Mouse (Mus musculus): ENCODE measurements around the gene Fam222a.
A peak's percentile ranks its signal among the peaks of the same experiment; 100 is the strongest.

The Fam222a gene

DNA sequence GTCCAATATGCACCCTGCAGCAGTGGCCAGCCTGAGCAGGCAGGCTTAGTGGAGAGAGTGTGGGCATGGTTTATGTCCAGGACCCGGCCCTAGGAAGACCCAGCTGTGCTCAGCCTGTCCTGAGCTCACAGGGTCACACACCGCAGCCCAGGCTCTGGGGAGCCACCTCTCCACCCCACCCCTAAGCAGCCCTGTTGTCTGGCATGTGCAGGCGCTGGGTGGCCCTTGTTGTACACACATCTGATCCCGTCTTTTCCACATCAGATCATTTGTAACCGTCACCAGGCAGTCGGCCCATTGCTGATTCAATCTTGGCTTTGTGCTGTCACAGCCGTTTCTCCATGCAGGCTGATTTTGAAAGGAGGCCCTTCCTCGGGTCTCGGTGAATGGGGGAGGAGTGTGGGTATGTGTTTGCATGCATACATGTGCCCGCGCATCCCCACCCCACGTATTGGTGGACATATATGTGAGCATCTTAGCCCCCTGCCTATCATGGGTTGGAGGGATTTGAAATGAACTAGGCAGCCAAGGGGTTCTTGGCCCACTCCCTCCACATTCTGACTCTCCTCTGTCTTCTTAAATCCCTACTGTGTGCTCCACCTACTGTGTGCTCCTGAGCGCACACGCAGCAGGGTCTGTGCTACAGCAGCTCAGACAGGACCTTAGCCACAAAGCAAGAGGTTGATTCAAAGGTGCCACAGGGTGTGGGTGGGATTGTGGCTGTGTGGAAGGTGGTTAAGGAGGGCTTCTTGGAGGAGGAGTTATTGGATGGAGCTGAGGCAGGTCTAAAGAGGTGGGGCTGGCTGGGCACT, 16.7 kb downstream of the Fam222a start:
- DNase-seq (ENCODE audit: low spot score): no peak

DNA sequence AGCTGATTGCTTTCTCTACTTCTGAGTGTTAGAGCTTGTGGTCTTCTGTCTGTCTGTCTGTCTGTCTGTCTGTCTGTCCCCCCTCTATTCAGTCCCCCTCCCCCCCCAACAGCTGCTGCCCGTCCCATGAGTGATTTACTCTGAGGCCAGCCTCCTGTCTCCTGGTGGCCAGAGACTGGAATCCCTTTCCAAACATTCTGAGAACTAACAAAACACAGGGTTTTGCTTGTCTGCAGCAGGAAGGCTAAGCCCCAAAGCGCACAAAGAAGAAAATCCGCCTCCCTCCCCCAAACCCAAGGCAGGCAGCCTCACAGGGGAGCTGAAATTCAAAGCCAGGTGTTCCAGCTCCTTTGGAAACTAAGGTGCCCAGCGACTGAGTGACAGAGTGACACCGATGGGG, 17.9 kb downstream of the Fam222a start:
- DNase-seq (ENCODE audit: low spot score): no peak

DNA sequence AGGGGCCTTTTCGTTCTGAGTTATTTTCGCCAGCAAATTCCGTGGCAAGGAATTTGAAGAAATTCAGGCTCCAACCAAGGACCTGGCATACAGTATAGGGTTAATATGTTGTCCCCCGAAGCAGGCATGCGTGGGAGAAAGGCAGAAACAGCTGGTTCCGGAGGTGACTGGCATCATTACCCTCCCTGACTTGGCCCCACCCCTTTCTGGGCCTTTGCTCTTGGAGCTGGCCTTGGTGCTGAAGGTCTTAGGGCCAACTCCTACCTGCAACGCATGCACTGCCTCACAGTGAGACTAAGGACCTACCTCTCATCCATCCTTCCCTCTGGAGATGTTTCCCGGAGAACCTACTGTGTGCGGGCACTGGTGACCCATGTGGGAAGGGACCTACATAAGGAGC, 20.1 kb downstream of the Fam222a start:
- no peak for DNase-seq (ENCODE audit: low spot score)

DNA sequence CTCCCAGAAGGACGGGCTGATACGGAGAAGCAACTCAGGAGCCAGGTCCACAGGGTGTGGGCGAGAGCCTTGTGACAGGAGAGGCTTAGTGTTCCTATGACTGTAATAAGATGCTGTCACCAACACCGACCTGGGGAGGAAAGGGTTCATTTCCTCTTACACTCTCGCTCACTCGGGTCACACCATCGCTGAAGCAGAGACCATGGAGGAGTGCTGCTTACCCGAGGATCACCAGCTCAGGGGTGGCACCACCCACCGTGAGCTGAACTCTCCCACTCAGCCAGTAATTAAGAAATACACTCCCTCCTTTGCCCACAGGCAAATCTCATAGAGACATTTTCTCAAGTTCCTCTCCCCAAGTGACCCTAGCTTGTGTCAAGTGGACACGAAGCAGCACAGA, 20.6 kb downstream of the Fam222a start:
- no peak for DNase-seq (ENCODE audit: low spot score)

DNA sequence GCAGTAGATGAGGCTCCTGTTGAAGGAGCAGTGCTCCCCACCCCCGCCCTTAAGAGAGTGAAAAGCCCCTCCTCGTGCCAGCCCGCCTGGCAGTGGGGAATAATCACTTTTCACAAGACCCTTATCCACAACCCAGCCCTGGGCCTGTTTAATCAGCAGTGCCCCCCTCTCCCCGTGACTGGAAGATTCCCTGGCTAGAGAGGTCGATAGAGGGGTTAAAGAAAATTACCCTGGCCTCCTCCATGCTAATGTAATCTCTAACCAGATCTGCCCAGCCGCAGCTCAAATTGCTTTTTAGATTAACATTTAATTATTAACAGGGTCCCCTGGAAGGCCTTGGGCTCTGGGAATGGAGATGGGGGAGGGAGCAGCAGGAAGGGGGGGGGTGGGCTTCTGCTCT, 21.2 kb downstream of the Fam222a start:
- no peak for DNase-seq (ENCODE audit: low spot score)

DNA sequence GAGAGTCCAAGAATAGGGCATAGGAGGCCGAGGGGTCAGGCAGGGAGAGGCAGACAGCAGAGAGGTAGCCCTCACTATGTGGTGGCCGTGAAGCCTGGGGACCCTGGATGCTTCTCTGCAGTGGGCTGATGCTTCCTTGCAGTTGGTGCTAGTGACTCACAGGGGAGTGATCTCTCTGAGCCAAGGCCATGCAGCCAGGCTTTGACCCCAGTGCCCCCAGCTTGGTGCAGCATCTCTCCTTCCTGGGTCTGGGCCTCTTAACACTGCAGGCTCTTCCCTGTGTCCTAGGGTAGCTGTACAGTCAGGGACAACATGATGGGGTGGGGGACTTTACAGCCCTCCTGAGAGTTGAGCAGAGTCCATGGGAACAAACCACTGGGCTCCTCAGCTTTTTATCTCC, 21.6 kb downstream of the Fam222a start:
- no peak for DNase-seq (ENCODE audit: low spot score)

DNA sequence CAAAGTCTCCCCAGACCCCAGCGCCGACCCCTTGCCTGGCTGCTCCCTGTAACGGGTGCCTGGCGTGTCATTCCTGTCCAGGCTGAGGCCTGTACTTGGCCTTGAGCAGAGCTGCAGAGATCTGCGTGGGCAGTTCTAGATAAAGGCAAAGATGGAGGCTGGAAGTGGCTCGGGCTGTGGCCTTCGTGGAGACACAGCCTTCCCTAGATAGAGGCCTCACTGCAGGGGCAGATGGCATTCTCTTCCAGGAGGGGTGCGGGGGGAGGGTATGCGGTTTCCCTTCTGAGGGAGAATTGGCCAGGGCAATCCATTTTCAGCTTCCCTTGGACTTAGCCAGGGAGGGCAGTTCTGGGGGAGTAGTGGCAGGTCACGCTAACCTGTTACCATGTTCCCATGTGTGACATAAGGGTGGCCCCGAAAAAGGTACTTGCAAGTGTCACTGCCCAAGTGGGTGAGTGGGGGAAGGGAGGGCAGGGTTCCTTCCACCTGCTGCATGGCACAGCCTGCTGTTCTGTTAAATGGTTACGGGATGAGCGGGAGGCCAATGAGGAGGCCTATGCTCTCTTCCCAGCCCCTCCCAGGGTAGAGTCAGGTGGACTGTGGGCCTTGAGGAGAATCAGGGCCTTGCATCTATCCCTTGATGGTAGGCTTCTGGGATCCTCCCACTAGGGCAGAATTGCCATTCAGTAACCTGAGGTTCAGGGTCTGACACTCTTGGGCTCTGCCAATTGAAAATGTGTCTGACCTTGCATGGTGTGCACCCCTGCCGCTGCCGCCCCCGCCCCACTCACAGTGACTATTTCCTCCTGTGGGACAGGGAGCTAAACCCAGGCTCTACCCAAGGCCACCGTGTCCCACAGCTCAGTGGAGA, 22.5 kb downstream of the Fam222a start:
- peak; percentile 79 for DNase-seq (ENCODE audit: low spot score)

DNA sequence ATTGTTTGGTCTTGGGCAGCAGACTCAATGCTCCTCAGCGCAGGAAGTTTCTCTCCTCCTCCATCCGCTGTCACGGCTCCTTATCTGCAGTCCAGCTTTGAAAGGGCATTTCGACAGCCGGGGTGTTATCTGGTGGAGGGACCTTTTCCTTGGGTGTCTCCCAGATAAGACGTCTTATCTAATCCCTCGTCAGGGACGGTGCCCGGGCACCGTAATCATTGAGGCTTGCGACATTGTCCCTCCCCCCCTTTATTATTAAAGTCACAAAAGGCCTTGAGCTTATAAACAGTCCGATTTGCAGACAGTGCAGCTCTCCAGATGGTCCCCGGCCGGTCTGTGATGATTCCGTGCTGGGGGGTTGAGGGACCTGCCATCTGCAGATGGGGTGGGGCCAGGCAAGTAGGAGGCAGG, 23.3 kb downstream of the Fam222a start:
- peak; percentile 86 for DNase-seq (ENCODE audit: low spot score)

DNA sequence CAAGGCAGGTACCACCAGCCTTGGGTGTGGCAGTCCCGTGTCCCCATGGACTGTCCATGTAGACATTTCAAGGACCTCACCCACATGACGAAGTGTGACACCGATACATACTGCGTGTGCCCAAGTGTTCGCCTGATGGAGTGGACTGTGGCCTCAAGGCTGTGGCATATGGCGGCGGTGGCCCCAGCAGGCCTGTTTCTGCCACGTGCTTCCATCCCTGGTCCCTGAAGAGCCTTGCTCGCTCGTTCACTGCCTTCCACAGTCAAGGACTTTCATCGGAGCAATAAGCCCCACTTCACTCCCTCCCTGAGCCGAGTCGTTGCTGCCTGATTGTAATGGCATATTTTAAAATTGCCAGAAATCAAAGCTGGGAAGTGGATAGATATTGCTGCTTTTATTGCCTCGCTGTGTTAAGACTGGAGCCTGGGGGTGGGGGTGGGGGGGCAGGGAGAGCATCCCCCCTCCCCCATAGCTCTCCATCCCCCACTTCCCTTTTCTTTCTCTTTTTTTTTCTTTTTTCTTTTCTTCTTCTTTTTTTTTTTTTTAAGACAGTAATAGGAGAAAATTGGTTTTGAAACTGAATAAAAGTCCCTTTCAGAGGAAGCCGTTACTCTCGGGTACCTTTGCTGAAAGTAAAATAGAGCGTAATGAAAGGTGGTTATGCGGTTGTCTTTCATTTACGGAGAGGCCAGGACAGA, 24.8 kb downstream of the Fam222a start:
- DNase-seq (ENCODE audit: low spot score): no peak

DNA sequence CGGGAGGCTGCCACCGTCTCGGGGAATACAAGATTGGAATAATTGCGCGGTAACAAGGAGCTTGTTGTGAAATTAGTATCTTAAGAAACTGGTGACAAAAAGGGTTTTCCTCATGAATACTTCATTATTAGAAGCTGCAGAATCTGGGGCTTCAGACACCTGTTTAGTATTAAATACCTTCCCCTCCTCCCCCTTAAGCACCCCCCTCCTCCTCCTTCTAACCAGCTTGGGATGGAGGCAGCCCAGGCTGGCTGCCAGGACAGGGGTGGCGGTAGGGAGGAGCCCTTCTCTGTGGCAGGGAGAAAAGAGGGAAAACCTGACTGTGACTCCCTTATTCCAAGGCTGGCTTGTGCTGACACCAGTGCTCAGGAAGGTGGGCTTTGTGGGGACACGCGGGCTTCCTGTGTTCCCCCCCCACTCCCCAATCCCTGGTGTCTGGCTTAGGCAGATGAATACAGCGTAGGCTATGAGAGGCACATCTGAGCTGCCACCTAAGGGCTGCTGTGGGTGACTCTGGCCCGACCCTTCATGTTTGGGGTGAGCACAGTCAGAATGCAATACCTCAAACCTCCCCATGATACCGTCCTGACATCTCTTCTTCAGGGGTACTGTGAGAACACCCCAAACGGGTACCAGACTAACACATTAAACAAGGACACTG, 25.5 kb downstream of the Fam222a start:
- DNase-seq (ENCODE audit: low spot score): no peak

DNA sequence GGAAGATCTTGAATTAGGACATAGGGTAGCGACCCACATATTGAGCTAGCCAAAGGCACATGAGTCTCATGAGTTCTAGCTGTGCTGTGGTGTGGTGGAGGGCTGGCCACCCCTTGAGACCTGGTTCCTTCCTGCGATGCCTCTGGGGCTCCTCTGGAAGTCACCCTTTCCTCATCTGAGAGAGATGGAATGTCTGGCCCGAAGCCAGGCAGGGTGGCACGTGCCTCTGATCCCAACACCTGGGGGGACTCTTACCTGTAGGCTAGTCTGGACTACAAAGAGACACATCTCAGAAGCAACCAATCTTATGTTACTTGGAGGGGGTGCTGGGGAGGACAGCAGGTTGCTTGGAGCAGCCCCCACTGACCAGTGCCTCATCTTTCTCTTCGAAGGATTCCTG, 26.1 kb downstream of the Fam222a start:
- no peak for DNase-seq (ENCODE audit: low spot score)

DNA sequence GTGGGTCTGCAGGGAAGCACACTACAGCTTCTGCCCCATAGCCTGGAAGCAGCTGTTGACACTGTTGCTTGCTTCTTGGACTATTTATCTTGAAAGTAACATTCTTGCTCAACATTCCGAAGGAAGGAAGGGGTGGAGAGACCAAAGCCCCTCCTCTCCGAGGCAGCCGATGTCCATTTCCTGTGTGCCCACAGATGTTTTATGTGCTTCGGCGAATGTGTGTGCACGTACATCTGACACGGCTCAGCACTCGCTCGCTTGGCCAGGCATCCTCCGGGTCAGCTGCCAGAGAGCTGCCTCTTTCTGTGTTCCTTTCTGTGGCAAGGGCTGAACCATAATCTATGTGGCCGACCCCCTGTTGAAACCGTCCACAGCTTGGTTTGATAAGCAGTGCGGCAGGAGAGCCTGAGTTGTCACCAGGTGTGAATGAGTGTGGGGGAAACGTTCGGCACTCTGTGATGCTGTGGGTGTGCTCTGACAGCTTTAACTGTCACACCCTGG, 27.0 kb downstream of the Fam222a start:
- no peak for DNase-seq (ENCODE audit: low spot score)

DNA sequence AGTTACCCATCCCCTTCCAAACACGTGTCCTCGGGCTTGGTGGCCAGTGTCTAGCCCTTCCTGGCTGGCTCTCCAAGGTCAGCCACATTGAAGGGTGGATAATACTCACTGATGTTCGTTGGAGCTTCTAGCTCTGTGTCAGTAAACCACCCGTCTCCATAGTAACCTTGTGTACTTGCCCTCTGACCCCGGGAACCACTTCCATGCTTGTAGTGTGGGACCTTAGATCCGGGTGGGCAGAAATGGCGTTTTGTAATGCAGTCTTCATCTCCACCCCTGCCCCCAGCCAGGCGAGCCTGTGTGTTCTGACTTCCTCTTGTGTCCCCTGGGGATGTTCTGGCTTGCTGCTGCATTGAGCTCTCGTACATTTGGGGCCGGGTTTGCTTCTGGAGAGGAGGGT, 28.8 kb downstream of the Fam222a start:
- no peak for DNase-seq (ENCODE audit: low spot score)

DNA sequence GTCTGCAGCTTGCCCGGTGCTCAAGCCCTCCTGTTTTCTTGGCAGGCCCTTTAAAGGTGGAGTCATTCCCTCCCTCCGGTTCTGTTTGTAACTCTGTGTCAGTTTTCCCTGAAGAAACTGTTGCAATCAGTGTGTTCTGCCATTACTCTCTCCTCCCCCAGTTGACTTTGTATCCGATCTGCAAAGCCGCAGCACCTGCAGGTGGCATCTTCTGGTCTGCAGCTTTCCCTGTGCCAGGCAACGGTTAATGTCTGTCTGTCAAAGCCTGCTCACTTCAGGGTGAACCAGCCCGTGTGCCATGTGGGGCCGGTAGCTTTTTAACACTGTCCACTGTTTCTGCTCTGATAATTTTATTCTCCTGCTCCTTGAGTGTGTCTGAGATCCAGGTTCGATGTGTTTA, 29.4 kb downstream of the Fam222a start:
- no peak for DNase-seq (ENCODE audit: low spot score)

DNA sequence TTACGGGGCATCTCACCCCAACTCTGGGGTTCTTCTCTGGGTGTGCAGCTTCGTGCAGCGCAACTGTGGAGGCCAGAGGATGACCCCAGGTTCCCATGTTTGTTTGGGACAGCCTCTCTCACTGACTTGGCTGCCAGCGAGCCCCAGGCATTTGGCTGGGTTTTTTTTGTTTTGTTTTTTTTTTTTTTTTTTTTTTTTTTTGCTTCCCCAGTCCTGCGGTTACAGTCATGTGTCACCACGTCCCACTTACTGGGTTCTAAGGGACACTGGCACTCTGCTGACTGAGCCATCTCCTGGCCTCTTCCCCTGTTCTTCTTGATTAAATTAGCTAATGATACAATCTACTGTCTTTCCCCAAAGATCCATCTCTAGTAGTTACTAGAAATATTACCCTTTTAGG, 29.8 kb downstream of the Fam222a start:
- no peak for DNase-seq (ENCODE audit: low spot score)

DNA sequence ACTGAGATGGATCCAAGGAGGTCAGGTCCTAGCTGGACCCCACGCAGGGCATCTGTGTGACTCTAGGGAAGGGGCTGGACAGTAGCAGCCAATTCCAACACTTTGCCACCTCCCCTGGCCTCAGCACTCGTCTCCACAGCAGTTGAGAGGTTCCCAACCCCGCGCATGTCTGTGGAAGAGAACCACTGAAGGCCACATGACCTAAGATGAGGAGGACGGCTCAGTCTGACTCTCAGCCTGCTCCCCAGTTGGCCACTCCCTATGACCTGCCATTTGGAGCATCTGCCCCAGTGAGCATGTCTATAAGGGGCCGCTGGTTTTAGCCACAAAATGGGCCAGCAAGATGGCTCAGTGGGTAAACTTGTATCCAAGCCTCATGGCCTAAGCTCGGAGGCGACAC, 34.2 kb downstream of the Fam222a start:
- DNase-seq (ENCODE audit: low spot score): no peak

DNA sequence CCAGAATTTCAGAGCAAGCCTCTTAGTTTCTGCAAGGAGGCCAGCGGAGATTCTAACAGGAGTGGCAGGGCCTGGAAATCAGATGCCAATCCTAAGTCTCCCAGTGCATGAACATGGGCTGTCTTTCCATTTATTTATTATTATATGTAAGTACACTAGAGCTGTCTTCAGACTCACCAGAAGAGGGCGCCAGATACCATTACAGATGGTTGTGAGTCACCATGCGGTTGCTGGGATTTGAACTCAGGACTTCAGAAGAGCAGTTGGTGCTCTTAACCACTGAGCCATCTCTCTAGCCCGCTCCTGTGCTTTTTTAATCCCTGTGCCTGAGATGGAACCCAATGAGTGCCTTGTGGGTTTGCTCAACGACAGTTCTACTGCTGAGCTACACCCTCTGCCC, 36.2 kb downstream of the Fam222a start:
- no peak for DNase-seq (ENCODE audit: low spot score)

DNA sequence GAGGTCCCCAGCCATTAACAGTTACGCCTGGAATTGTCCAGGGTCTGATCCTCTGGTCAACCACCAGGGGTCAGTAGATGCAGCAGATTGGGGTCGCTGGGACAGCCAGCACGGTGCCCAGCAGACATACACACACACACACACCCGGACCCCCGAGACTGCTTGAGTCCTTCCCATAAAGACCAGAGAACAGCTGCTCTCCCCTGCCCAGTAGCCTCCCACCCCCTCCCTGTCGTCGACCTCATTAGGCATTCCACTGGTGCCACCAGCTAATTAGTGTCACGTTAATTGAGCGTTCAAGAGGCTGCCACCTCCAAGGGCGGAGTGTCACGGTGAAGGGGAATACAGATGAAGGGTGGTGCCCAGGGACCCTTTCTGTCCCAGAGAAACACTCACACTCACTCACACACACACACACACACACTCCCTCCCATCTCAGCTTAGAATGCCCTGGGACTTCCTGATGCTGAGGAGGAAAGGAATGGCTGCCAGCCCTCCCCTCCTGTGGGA, 37.0 kb downstream of the Fam222a start:
- no peak for DNase-seq (ENCODE audit: low spot score)

DNA sequence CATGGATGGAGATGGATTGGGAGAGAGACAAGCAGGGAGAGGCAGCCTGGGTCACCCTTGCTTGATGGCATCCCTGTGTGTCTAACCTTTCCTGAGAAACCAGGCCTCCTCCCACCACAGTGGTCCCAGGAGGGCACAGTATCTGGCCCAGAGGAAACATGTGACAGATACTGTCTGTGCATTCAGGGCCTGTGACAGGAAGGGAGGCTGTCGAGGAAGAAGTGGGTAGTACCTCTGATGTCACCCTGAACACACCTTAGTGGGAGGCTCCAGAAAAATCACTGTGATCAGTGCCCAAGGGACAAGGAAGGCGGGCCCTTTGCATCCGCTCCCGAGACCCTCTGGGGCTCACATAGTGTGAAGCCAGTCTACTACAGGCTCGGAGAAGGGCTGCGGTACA, 38.2 kb downstream of the Fam222a start:
- no peak for DNase-seq (ENCODE audit: low spot score)

DNA sequence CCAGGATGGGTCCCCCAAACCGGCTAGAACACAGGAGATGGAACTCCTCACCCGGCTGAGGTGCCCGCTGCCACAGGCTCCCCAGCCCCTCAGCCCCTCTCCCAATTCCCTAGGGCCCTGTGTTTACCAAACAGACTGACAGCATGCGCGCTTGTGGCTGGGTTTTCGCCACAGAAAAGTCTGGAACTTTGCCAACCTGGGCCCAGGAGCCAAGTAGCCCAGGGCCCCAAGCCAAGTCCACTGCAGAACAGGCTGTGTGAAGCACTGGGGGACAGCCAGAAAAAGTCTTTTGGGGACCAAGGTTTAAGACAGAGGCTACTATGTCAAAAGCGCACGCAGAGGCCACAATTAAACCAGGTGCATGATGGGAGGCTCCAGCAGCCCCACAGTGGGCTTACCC, 39.8 kb downstream of the Fam222a start:
- peak; percentile 65 for DNase-seq (ENCODE audit: low spot score)

DNA sequence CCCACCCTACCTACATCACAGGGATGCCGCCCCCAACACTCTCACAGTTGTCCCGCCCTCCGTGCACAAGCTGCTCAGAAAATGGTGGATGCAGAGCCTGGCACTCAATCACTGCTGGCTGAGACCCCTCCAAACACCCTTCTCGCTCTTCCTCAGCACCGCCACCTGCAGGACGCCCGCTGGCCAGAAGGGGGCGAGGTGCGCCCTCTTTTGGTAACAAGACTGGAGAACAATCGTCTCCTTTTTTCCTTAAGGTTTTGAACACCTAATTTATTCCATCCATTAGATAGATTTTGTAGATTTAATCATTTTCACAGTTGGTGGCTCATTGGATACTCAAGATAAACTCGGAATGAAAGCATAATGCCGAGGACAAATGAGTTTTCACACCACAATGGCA, 40.7 kb downstream of the Fam222a start:
- DNase-seq (ENCODE audit: low spot score): no peak

DNA sequence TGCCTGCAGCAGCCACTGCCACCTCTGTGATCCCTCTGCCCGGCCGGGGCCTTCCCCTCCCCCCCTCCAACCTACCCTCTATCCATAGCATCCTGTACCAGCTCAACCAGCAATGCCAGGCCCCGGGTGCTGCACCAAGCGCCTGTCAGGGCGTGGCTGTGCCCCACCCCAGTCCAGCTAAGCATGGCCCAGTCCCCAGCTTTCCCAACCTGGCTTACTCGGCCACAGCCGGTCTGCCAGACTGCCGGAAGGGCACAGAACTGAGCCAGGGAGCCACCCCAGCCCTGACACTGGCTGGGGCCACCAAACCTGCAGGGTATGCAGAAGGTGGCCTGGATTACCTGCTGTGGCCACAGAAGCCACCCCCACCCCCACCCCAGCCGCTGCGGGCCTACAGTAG, 43.4 kb downstream of the Fam222a start:
- no peak for DNase-seq (ENCODE audit: low spot score)
